Mouse (Mus musculus) limb, embryonic 12.5 days (tissue): ENCODE measurements at regions not wholly inside any gene's neighbourhood (a gene's known extent, or its start where the extent isn't known, plus 50 kb on each side); places are given as distances from the start of the nearest gene placed in this dataset. TPM values are rescaled to one million over a fixed set of nuclear protein-coding genes. Genes with fewer than 3 reads are reported as not detected.

Experiments
- ATAC-seq: fragments of 200-750 bp; cut with Nextera tagmentation; 2 replicates; pipeline ENCODE4 v1.8.0; 2017; ENCODE audit warnings: low read depth, moderate TSS enrichment; ENCODE audit not compliant: insufficient number of reproducible peaks, insufficient read depth, low FRiP score, low TSS enrichment
- H3K27ac ChIP-seq: fragments of 300-500 bp; sonication (generic); 2 replicates; pipeline ENCODE4 v1.5.1; 2016; ENCODE audit warnings: mild to moderate bottlenecking, moderate library complexity
- H3K27me3 ChIP-seq: fragments of 300-500 bp; sonication (generic); 2 replicates; pipeline ENCODE4 v1.6.1; 2016; ENCODE audit warnings: mild to moderate bottlenecking, moderate library complexity
- H3K36me3 ChIP-seq: fragments of 300-500 bp; sonication (generic); 2 replicates; pipeline ENCODE4 v1.6.1; 2016; ENCODE audit warnings: mild to moderate bottlenecking, moderate library complexity
- H3K4me1 ChIP-seq: fragments of 300-500 bp; sonication (generic); replicated peaks from 2 replicates; pipeline ENCODE4 v1.6.1; 2016
- H3K4me2 ChIP-seq: fragments of 300-500 bp; sonication (generic); 2 replicates; pipeline ENCODE4 v1.6.1; 2016; ENCODE audit warnings: mild to moderate bottlenecking, moderate library complexity
- H3K4me3 ChIP-seq: fragments of 300-500 bp; sonication (generic); replicated peaks from 2 replicates; pipeline ENCODE4 v1.5.1; 2016; ENCODE audit warnings: mild to moderate bottlenecking
- H3K9ac ChIP-seq: fragments of 300-500 bp; sonication (generic); replicated peaks from 2 replicates; pipeline ENCODE4 v1.6.1; 2016; ENCODE audit warnings: mild to moderate bottlenecking, moderate library complexity
- H3K9me3 ChIP-seq: fragments of 300-500 bp; sonication (generic); 2 replicates; pipeline ENCODE4 v1.6.1; 2016; ENCODE audit warnings: mild to moderate bottlenecking, moderate library complexity
- WGBS: fragments of 180-500 bp; shearing (Covaris S2); methylation state at CpG from one replicate; pipeline ENCODE4 v1.1.7; 2016; 5-methylcytosine and 5-hydroxymethylcytosine counted together
- microRNA-seq: library from miRNA; unstranded; fragments of <30 nt; microRNA quantifications from one replicate; pipeline ENCODE4, GENCODE M21; 2017

GRCm38 (mm10) chr1:144926136-144926535 is 150.9 kb upstream of the Rgs18 start:
- H3K4me1 ChIP-seq = no peaks in the 10 kb centered on the region
- no peaks in the 10 kb centered on the region for H3K36me3 ChIP-seq
- H3K27ac ChIP-seq = no peak overlapping the region
- no peak overlapping the region for H3K4me3 ChIP-seq
- 0 out of 2 replicates have a peak, but pooled peaks cover 5% of the 10 kb centered on the region for H3K9me3 ChIP-seq
- H3K27me3 ChIP-seq = no peaks in the 10 kb centered on the region
- no peak overlapping the region for H3K9ac ChIP-seq
- no peak overlapping the region for H3K4me2 ChIP-seq
- ATAC-seq = no peak
- 86% methylated on average over 2 of the region's 2 CpGs for WGBS

- H3K9me3 ChIP-seq = no peaks in the 10 kb centered on the region
Observed at GRCm38 (mm10) chr1:144916568-144916967, 141.3 kb upstream of the Rgs18 start.

DNA sequence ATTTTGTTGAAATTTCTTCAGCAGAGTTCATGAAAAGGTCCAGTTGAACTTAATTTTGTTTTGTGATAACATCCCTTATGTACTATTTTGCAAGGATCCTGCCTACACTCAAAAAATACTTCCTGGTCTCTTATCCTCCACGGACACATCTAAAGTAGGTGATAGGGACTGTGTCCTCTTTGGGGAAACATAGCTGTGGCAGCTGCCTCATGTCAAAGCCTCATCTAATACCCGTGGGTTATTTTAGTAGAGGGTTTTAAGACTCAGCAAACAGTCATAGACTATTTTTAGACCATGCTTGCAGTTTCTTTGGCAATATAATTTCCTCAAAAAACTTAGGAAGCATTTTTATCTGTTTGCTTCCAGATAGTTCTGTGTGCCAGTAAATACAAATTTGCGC is 127.8 kb upstream of the Rgs18 start:
- H3K9me3 ChIP-seq = no peaks in the 10 kb centered on the region
- no peaks in the 10 kb centered on the region for H3K4me1 ChIP-seq
- H3K36me3 ChIP-seq = no peaks in the 10 kb centered on the region
- no peak for ATAC-seq
- no peak overlapping the region for H3K4me2 ChIP-seq
- no peaks in the 10 kb centered on the region for H3K27me3 ChIP-seq
- no peak overlapping the region for H3K4me3 ChIP-seq
- H3K9ac ChIP-seq = no peak overlapping the region
- 75% methylated on average over 3 of the region's 3 CpGs for WGBS
- no peak overlapping the region for H3K27ac ChIP-seq

More at GRCm38 (mm10) chr1:144916568-144916967, 141.3 kb upstream of the Rgs18 start:
- Histone ChIP-seq H3K4me3 (no peak overlapping the region), H3K4me1 (no peaks in the 10 kb centered on the region), H3K27ac (no peak overlapping the region), H3K36me3 (no peaks in the 10 kb centered on the region), H3K27me3 (no peaks in the 10 kb centered on the region), H3K9ac (no peak overlapping the region), H3K4me2 (no peak overlapping the region)
- 88% methylated on average over 5 of the region's 5 CpGs for WGBS
- ATAC-seq = no peak

- WGBS = 88% methylated on average over 2 of the region's 2 CpGs
- no peak overlapping the region for H3K4me2 ChIP-seq
- H3K27ac ChIP-seq = no peak overlapping the region
- H3K27me3 ChIP-seq = no peaks in the 10 kb centered on the region
- no peak overlapping the region for H3K9ac ChIP-seq
- ATAC-seq = no peak
- no peaks in the 10 kb centered on the region for H3K4me1 ChIP-seq
- H3K9me3 ChIP-seq = no peaks in the 10 kb centered on the region
- H3K36me3 ChIP-seq = no peaks in the 10 kb centered on the region
- no peak overlapping the region for H3K4me3 ChIP-seq
Observed at GRCm38 (mm10) chr1:144883633-144884032, 108.4 kb upstream of the Rgs18 start.

DNA sequence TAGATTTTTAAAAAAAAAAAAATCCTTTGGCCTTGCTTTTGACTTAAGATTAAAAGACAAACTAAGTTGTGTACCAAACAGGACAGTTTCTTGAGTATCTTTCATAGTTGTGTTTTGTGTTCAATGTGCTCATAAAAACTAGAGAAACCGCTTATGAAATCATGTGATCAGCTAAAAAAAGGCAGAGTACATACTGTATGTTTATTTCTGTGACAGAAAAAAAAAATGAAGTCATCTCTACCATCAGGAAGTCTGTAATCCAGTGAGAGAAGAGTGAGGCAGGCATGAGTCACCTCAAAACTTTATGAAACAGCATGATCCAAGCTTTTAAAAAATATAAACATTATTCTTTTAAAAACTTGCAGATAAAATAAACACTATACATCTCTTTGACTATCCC is 86.9 kb upstream of the Rgs18 start:
- Histone ChIP-seq H3K36me3 (no peaks in the 10 kb centered on the region), H3K4me1 (no peaks in the 10 kb centered on the region), H3K9me3 (no peaks in the 10 kb centered on the region), H3K4me2 (no peak overlapping the region), H3K27ac (no peak overlapping the region), H3K27me3 (no peaks in the 10 kb centered on the region), H3K9ac (no peak overlapping the region), H3K4me3 (no peak overlapping the region)
- 86% methylated on average over 1 of the region's 1 CpGs for WGBS
- no peak for ATAC-seq

Small RNAs in the stretch of these regions (microRNA-seq; reads per million reads assigned to microRNA genes)
- gene Gm25708 = not detected
